Mouse (Mus musculus) adrenal gland, postnatal 36 days (tissue): Measurements from ENCODE around the gene Cd163. TPM values are rescaled to one million over a fixed set of nuclear protein-coding genes. Genes with fewer than 3 reads are reported as not detected.
"Not testable (repeated sequence)": the region's sequence is repeated elsewhere in the genome, so short reads cannot be mapped to it uniquely, and the experiment has no call there.

Source experiments
- DNase-seq, 2 experiments: peaks; one replicate each; pipeline ENCODE4 v3.0.0; 2021; ENCODE audit warnings: mixed read lengths in 1 of 2
- long read RNA-seq, 2 experiments: library from polyadenylated mRNA; stranded (forward); transcript quantifications; one replicate each; pipeline ENCODE4 v2.0.0; 2021; ENCODE audit warnings: borderline sequencing depth in 2 of 2
- total RNA-seq, 2 experiments: library from RNA; stranded (reverse); gene quantifications; 2 replicates each; pipeline ENCODE4 v1.2.3; 2021

Gene Cd163
- 10 to 100 TPM in 1 of 2 experiments, 1 to 10 TPM in 1; 4.7 to 15.5 TPM for total RNA-seq
- long read RNA-seq, experiment 1, partial matches to known transcripts: 0 of 1 reads
- long read RNA-seq, experiment 1, other reads (novel, unspliced or antisense): 1 of 1 reads
- long read RNA-seq, experiment 2, full-length matches to known transcripts: 1 of 2 reads
- long read RNA-seq, experiment 2, partial matches to known transcripts: 0 of 2 reads
- long read RNA-seq, experiment 2, other reads (novel, unspliced or antisense): 1 of 2 reads

- no peak for DNase-seq
Observed at GRCm38 (mm10) chr6:124304356-124304755, at the start of gene Cd163. Gene Cd163, plus strand, starts transcription at chr6:124304656.

- no peak for DNase-seq
Observed at GRCm38 (mm10) chr6:124255721-124256470, 48.6 kb upstream of the Cd163 start.

GRCm38 (mm10) chr6:124260198-124260931 is 44.1 kb upstream of the Cd163 start:
- DNase-seq: peak; percentile 53 to 67

- peak; percentile 64 to 76 for DNase-seq
Observed at GRCm38 (mm10) chr6:124262696-124263095, 41.8 kb upstream of the Cd163 start.

GRCm38 (mm10) chr6:124273231-124273880 is 31.1 kb upstream of the Cd163 start:
- no peak for DNase-seq

- no peak for DNase-seq
Observed at GRCm38 (mm10) chr6:124277641-124278040, 26.8 kb upstream of the Cd163 start.

- DNase-seq: no peak
Observed at GRCm38 (mm10) chr6:124278291-124278690, 26.2 kb upstream of the Cd163 start.

- DNase-seq: no peak
Observed at GRCm38 (mm10) chr6:124282731-124283130, 21.7 kb upstream of the Cd163 start.

GRCm38 (mm10) chr6:124297378-124297777 is 7.1 kb upstream of the Cd163 start:
- DNase-seq: not testable (repeated sequence)

GRCm38 (mm10) chr6:124301447-124302192 is 2.8 kb upstream of the Cd163 start:
- DNase-seq: no peak

GRCm38 (mm10) chr6:124308935-124309334 is 4.5 kb downstream of the Cd163 start:
- DNase-seq: no peak

- DNase-seq: no peak
Observed at GRCm38 (mm10) chr6:124312292-124312691, 7.8 kb downstream of the Cd163 start.

GRCm38 (mm10) chr6:124320371-124320770 is 15.9 kb downstream of the Cd163 start:
- DNase-seq: no peak

- peak in 1 of 2 experiments; percentile 0 for DNase-seq
Observed at GRCm38 (mm10) chr6:124321481-124322475, 17.3 kb downstream of the Cd163 start.

- no peak for DNase-seq
Observed at GRCm38 (mm10) chr6:124328394-124328991, 24.0 kb downstream of the Cd163 start.

GRCm38 (mm10) chr6:124329622-124330021 is 25.2 kb downstream of the Cd163 start:
- peak in 1 of 2 experiments; percentile 1 for DNase-seq

- DNase-seq: no peak
Observed at GRCm38 (mm10) chr6:124345096-124345495, 40.6 kb downstream of the Cd163 start.

GRCm38 (mm10) chr6:124346613-124347012 is 42.2 kb downstream of the Cd163 start:
- DNase-seq: no peak

- DNase-seq: no peak
Observed at GRCm38 (mm10) chr6:124353246-124353645, 48.8 kb downstream of the Cd163 start.

- DNase-seq: no peak
Observed at GRCm38 (mm10) chr6:124358953-124359352, 54.5 kb downstream of the Cd163 start.
